ENCODE assay signal across 17 mouse cellular contexts in the genomic region with DNA sequence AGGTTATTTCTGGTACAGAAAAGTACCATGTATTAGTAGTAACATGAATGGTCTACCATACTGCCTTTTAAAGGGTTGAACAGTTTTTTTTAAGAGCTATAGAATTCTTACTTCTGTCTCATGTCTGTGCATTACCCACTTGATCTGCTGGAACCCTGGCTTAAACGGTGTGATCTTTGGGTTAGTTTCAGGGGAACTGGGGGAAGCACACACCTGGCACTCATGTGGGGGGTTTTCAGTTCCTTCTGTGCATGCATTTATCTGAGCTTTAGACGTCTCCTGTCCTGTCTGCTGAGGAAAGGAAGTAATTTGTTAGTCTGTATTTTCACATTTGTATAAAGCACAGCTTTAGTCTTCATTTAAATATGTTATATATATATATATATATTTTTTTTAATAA. TPM values are rescaled to one million over a fixed set of nuclear protein-coding genes. Genes with fewer than 3 reads are reported as not detected.
DNase-seq lines count a peak whose midpoint lies in the region; TF ChIP-seq lines count a peak whose summit lies in the region.
"Had no signal": no experiment of that assay in that cellular context is flagged by ENCODE, and none has a peak within 500 bp of the region (broad histone marks: within the 10 kb centered on the region; RNA-seq: fewer than 3 reads in every experiment).

No protein-coding gene starts in this region.

- no peak overlapping the region for H3K4me3 ChIP-seq in CH12.LX (replicated peaks in 1 of 3; ENCODE audit: low read depth in 2 of 3, low read length in 2 of 3, poor library complexity in 1 of 3)
- H3K4me3 ChIP-seq: embryonic facial prominence, embryonic 10.5 days; embryonic facial prominence, embryonic 12.5 days; forebrain, embryonic 13.5 days; forebrain, embryonic 15.5 days had no signal

- no peak overlapping the region for H3K27ac ChIP-seq in CH12.LX (ENCODE audit: insufficient read depth, low read depth)
- H3K27ac ChIP-seq: embryonic facial prominence, embryonic 10.5 days; embryonic facial prominence, embryonic 12.5 days; forebrain, embryonic 13.5 days; forebrain, embryonic 15.5 days had no signal

- H3K4me1 ChIP-seq in CH12.LX (ENCODE audit: control insufficient read depth in 1 of 2, insufficient read depth in 2 of 2): peaks cover 0 to 29% of the 10 kb centered on the region in 2 experiments; a peak in 2 of 4 replicates
- H3K4me1 ChIP-seq: embryonic facial prominence, embryonic 10.5 days; embryonic facial prominence, embryonic 12.5 days had no signal

- peak; percentile 30 to 31 for DNase-seq in spleen, postnatal 36 days (ENCODE audit: low spot score in 2 of 2)
- DNase-seq in spleen, adult 18-20 months: no peak
- DNase-seq in CH12.LX (ENCODE audit: extremely low read depth): peak; percentile 49
- DNase-seq in cerebellum, adult 18-20 months: no peak
- no peak for DNase-seq in right cerebral cortex, postnatal 25 days
- DNase-seq: adrenal gland, adult 2 months; adrenal gland, postnatal 10 days; adrenal gland, postnatal 25 days; cerebellum, adult 11 months; cerebellum, adult 2 months; cerebellum, adult 9-10 months; cerebellum, postnatal 25 days; forebrain, postnatal 0 days had no signal

- no peak overlapping the region for H3K4me2 ChIP-seq in CH12.LX (ENCODE audit: insufficient read depth, low read depth, poor library complexity, severe bottlenecking)
- H3K4me2 ChIP-seq: embryonic facial prominence, embryonic 12.5 days; forebrain, embryonic 13.5 days; forebrain, embryonic 15.5 days had no signal

- no peak for TF ChIP-seq POLR2A in CH12.LX (IDR thresholded peaks at IDR 0.05; ENCODE audit: low read depth, low read length)

- H3K79me2 ChIP-seq in CH12.LX (replicated peaks; ENCODE audit: control insufficient read depth, extremely low read depth, insufficient read depth, poor library complexity, severe bottlenecking): no peaks in the 10 kb centered on the region

- in situ Hi-C loops in CH12.LX (cut with MboI; ENCODE audit: low pct_ligation_motif_present, low pct_unique_long_range_greater_than_20kb, low sequenced_read_pairs): loop anchor here (10.0 to 25.0 kb wide), 2 partner anchors 135 to 207 kb away; no protein-coding TSS in a partner anchor

- dilution Hi-C loops in CH12.LX (cut with MboI; ENCODE audit: extremely low pct_ligation_motif_present, extremely low pct_unique_long_range_greater_than_20kb, low sequenced_read_pairs): no loop called here

- peak; percentile 63 for TF ChIP-seq EP300 in CH12.LX (IDR thresholded peaks at IDR 0.05; ENCODE audit: low read length)

- no peak overlapping the region for H3K9ac ChIP-seq in CH12.LX (ENCODE audit: insufficient read depth, low read depth)
- H3K9ac ChIP-seq: embryonic facial prominence, embryonic 12.5 days; forebrain, embryonic 13.5 days; forebrain, embryonic 15.5 days; forebrain, postnatal 0 days had no signal

- no peak for TF ChIP-seq RAD21 in CH12.LX (IDR thresholded peaks at IDR 0.05; ENCODE audit: low read depth, low read length)

- no peaks in the 10 kb centered on the region for H3K27me3 ChIP-seq in CH12.LX (replicated peaks)
- H3K27me3 ChIP-seq: embryonic facial prominence, embryonic 12.5 days; forebrain, embryonic 13.5 days; forebrain, embryonic 15.5 days had no signal

- no peak for TF ChIP-seq CTCF in CH12.LX (conservative IDR thresholded peaks at IDR 0.05 in 1 of 2, IDR thresholded peaks at IDR 0.05 in 1 of 2; ENCODE audit: low read depth in 2 of 2, low read length in 2 of 2)

- H3K36me3 ChIP-seq in CH12.LX (replicated peaks in 1 of 2; ENCODE audit: control insufficient read depth in 1 of 2, insufficient read depth in 1 of 2, low read length in 1 of 2): peaks cover 2 to 28% of the 10 kb centered on the region in 2 experiments
- H3K36me3 ChIP-seq: forebrain, embryonic 15.5 days had no signal

- no peaks in the 10 kb centered on the region for H3K9me3 ChIP-seq in CH12.LX (replicated peaks; ENCODE audit: low read length)
- H3K9me3 ChIP-seq: embryonic facial prominence, embryonic 10.5 days; embryonic facial prominence, embryonic 12.5 days; forebrain, embryonic 13.5 days; forebrain, embryonic 15.5 days had no signal

TF ChIP-seq in CH12.LX, 34 proteins besides CTCF, POLR2A, EP300 and RAD21:
- no peak for TF ChIP-seq ZMIZ1 (IDR thresholded peaks at IDR 0.05; ENCODE audit: low read depth, low read length)
- TF ChIP-seq MYC (IDR thresholded peaks at IDR 0.05; ENCODE audit: low read depth, low read length): 0 out of 2 replicates have a peak, but pooled peaks have one; percentile 21

RNA-seq across cellular contexts. Expression of gene Acbd6, which starts 19.4 kb away (rescaled TPM):
- total RNA-seq in CH12.LX (2012; rRNA removed) (74.4 and 80.3 TPM in 2 replicates), CH12.LX (2014; rRNA removed) (51.9 and 52.6 TPM in 2 replicates)
- 91.1 and 97.8 TPM in 2 replicates for polyA plus RNA-seq in CH12.LX (2012; ENCODE audit: insufficient read length, low read depth)

Comparison
In these comparisons a context has a peak if more than half of its experiments do, and no peak if none do; other contexts are left out.
1. DNase-seq: peak in spleen, postnatal 36 days (2 of 2) and CH12.LX (single experiment); none in spleen, adult 18-20 months (0 of 2), cerebellum, adult 18-20 months (0 of 2) and right cerebral cortex, postnatal 25 days (single experiment).